Mouse (Mus musculus): ENCODE results near the gene Klk1b4.
"Not testable (repeated sequence)": the region's sequence is repeated elsewhere in the genome, so short reads cannot be mapped to it uniquely, and the experiment has no call there.

GRCm38 (mm10) chr7:44222335-44222734, 15.1 kb downstream of the Klk1b4 start:
- not testable (repeated sequence) for TF ChIP-seq POLR2A (IDR thresholded peaks at IDR 0.05; ENCODE audit: low read depth, low read length); CTCF (conservative IDR thresholded peaks at IDR 0.05; ENCODE audit: insufficient read depth, insufficient read length, low read depth, low read length)

All from kidney, adult 2 months (tissue).